Mouse (Mus musculus) ES-E14 (cell line): Measurements from ENCODE around the gene Lpp.

Experiments used
- CHD2 ChIP-seq: IDR thresholded peaks from 2 replicates; pipeline ENCODE4 v1.6.1; 2014; ENCODE audit warnings: mild to moderate bottlenecking, low read depth, low read length, inconsistent platforms
- HCFC1 ChIP-seq: IDR thresholded peaks from 2 replicates; pipeline ENCODE4 v1.6.1; 2012; ENCODE audit warnings: low read length, inconsistent platforms, borderline replicate concordance; ENCODE audit not compliant: insufficient read depth
- ZC3H11A ChIP-seq: IDR thresholded peaks from 2 replicates; pipeline ENCODE4 v1.6.1; 2012; ENCODE audit warnings: low read depth, mild to moderate bottlenecking, inconsistent platforms, low read length, borderline replicate concordance
- ZNF384 ChIP-seq: IDR thresholded peaks from 2 replicates; pipeline ENCODE4 v1.6.1; 2012; ENCODE audit warnings: low read depth, low read length, inconsistent platforms

DNA sequence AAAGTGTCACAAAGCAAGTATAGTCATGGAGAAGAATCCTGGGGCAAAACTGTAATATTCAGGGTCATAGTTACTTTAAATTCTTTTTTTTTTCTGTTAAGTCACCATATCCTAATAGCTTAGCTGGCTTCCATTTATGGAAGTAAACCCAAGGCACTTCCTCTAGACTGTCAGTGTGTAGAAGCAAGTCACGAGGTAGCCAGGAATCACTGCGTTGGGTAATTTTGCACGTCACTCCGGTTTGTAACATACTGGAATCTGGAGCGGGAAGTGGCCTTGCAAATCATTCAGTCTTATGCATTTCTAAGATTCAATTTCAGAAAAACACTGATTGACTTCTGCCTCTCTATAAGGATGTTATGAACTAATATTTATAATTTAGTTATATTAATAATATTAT lies 232.3 kb downstream of the Lpp start:
- TF ChIP-seq ZC3H11A (no peak), HCFC1 (no peak), ZNF384 (no peak), CHD2 (no peak)
